Mouse (Mus musculus): ENCODE results near the gene Map9.
A peak's percentile ranks its signal among the peaks of the same experiment; 100 is the strongest.

DNA sequence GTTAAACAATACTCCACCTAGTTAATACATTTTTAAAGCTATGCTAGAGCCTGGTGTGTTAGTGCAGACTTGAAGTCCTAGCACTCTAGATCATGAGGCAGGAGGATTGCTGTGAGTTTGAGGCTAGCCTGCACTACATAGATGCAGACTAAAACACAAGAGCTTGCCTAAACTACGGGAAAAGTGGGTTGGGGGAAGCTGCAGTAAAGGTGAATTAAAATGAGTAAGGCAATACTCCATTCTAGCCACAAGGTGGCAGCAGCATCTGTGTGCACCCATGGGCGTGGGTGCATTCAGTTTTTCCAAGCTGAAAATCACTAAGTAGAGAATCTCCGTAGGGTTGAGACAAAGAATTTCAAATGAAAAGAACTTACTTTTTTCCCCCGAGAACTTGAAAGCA is 7.1 kb downstream of the Map9 start:
- peak; percentile 78; the same call in 1 of the 2 replicates for TF ChIP-seq CTCF (IDR thresholded peaks at IDR 0.05; ENCODE audit: control insufficient read depth, insufficient read depth, insufficient replicate concordance, low read depth, low read length)
- TF ChIP-seq POLR2A (IDR thresholded peaks at IDR 0.05; ENCODE audit: control insufficient read depth, low read depth, low read length): no peak

Measured in testis, adult 2 months (tissue).